Mouse (Mus musculus) NIH3T3 (cell line): Measurements from ENCODE around the gene Cilp2.
A peak's percentile ranks its signal among the peaks of the same experiment; 100 is the strongest.

Source experiments
- DNase-seq: peaks from one replicate; pipeline ENCODE4 v3.0.0-alpha.2; 2012; ENCODE audit warnings: low read depth

Cilp2 gene

GRCm38 (mm10) chr8:69901484-69902162 is 14.1 kb upstream of the Cilp2 start:
- DNase-seq = peak; percentile 99

GRCm38 (mm10) chr8:69900895-69901451 is 13.5 kb upstream of the Cilp2 start:
- DNase-seq = peak; percentile 25

- DNase-seq = no peak
Observed at GRCm38 (mm10) chr8:69899876-69900275, 12.4 kb upstream of the Cilp2 start.

- no peak for DNase-seq
Observed at GRCm38 (mm10) chr8:69897857-69898256, 10.4 kb upstream of the Cilp2 start.

GRCm38 (mm10) chr8:69895772-69896451 is 8.4 kb upstream of the Cilp2 start:
- no peak for DNase-seq

- DNase-seq = no peak
Observed at GRCm38 (mm10) chr8:69894836-69895332, 7.4 kb upstream of the Cilp2 start.

GRCm38 (mm10) chr8:69893863-69894262 is 6.4 kb upstream of the Cilp2 start:
- DNase-seq = peak; percentile 72

GRCm38 (mm10) chr8:69890813-69891241 is 3.3 kb upstream of the Cilp2 start:
- DNase-seq = peak; percentile 58

GRCm38 (mm10) chr8:69888902-69889301 is 1.4 kb upstream of the Cilp2 start:
- DNase-seq = no peak

GRCm38 (mm10) chr8:69888244-69888866 is 868 bp upstream of the Cilp2 start:
- no peak for DNase-seq

GRCm38 (mm10) chr8:69884141-69884540 is 3.3 kb downstream of the Cilp2 start:
- no peak for DNase-seq

- no peak for DNase-seq
Observed at GRCm38 (mm10) chr8:69882833-69883600, 4.5 kb downstream of the Cilp2 start.

- no peak for DNase-seq
Observed at GRCm38 (mm10) chr8:69882021-69882756, 5.3 kb downstream of the Cilp2 start.

- no peak for DNase-seq
Observed at GRCm38 (mm10) chr8:69881261-69881865, 6.1 kb downstream of the Cilp2 start.

- no peak for DNase-seq
Observed at GRCm38 (mm10) chr8:69880841-69881240, 6.6 kb downstream of the Cilp2 start.

- no peak for DNase-seq
Observed at GRCm38 (mm10) chr8:69879678-69880077, 7.8 kb downstream of the Cilp2 start.

GRCm38 (mm10) chr8:69877992-69878391 is 9.5 kb downstream of the Cilp2 start:
- no peak for DNase-seq

- no peak for DNase-seq
Observed at GRCm38 (mm10) chr8:69877396-69877795, 10.1 kb downstream of the Cilp2 start.

GRCm38 (mm10) chr8:69876967-69877366 is 10.5 kb downstream of the Cilp2 start:
- DNase-seq = no peak

GRCm38 (mm10) chr8:69876097-69876496 is 11.4 kb downstream of the Cilp2 start:
- peak; percentile 58 for DNase-seq

- peak; percentile 48 for DNase-seq
Observed at GRCm38 (mm10) chr8:69874654-69875053, 12.8 kb downstream of the Cilp2 start.
